ENCODE assay signal across 24 mouse cellular contexts in genomic region chr7:136920976-136921755, GRCm38 (mm10). TPM values are rescaled to one million over a fixed set of nuclear protein-coding genes. Genes with fewer than 3 reads are reported as not detected.
DNase-seq lines count a peak whose midpoint lies in the region; ATAC-seq and TF ChIP-seq lines count a peak whose summit lies in the region.
"Had no signal": no experiment of that assay in that cellular context is flagged by ENCODE, and none has a peak within 500 bp of the region (broad histone marks: within the 10 kb centered on the region; RNA-seq: fewer than 3 reads in every experiment).

No protein-coding gene starts in this region.

- H3K9ac ChIP-seq in embryonic facial prominence, embryonic 14.5 days (ENCODE audit: low read depth, low read length): no peak overlapping the region
- no peak overlapping the region for H3K9ac ChIP-seq in limb, embryonic 14.5 days (ENCODE audit: low read depth, low read length, severe bottlenecking)
- H3K9ac ChIP-seq: embryonic facial prominence, embryonic 12.5 days; forebrain, postnatal 0 days; hindbrain, embryonic 13.5 days had no signal

- DNase-seq in embryonic facial prominence, embryonic 14.5 days (ENCODE audit: low spot score): no peak
- no peak for DNase-seq in embryonic facial prominence, embryonic 10.5 days (ENCODE audit: low spot score)
- peak; percentile 64 for DNase-seq in heart, embryonic 10.5 days (ENCODE audit: low spot score)
- DNase-seq in heart, postnatal 14 days: no peak
- DNase-seq in limb, embryonic 14.5 days (ENCODE audit: low spot score): no peak
- DNase-seq in limb, embryonic 10.5 days (ENCODE audit: low spot score): no peak
- DNase-seq in Muller cell, postnatal 12 days (ENCODE audit: inconsistent ontology term): peak; percentile 34
- DNase-seq in neural tube, embryonic 10.5 days (ENCODE audit: extremely low spot score, low spot score): no peak
- DNase-seq: adrenal gland, postnatal 10 days; adrenal gland, postnatal 36 days; cerebellum, adult 18-20 months; cerebellum, adult 9-10 months; cerebellum, postnatal 14 days; forebrain, postnatal 0 days; gastrocnemius, adult 2 months; gastrocnemius, postnatal 14 days; heart, postnatal 36 days had no signal

- 0 out of 2 replicates have a peak overlapping the region, but pooled peaks have one; percentile 22 for H3K27ac ChIP-seq in embryonic facial prominence, embryonic 14.5 days (replicated peaks; ENCODE audit: low read depth, low read length)
- no peak overlapping the region; the same call in 1 of the 2 replicates for H3K27ac ChIP-seq in embryonic facial prominence, embryonic 10.5 days (replicated peaks)
- no peak overlapping the region for H3K27ac ChIP-seq in heart, embryonic 10.5 days
- H3K27ac ChIP-seq in limb, embryonic 14.5 days (replicated peaks; ENCODE audit: low read depth, low read length): peak overlapping the region; percentile 27; the same call in 1 of the 2 replicates
- H3K27ac ChIP-seq in limb, embryonic 10.5 days: no peak overlapping the region
- H3K27ac ChIP-seq: embryonic facial prominence, embryonic 12.5 days; gastrocnemius, adult 2 months; hindbrain, embryonic 10.5 days; hindbrain, embryonic 13.5 days had no signal

- no peak for ATAC-seq in embryonic facial prominence, embryonic 14.5 days (ENCODE audit: low read depth)
- ATAC-seq in limb, embryonic 14.5 days (ENCODE audit: low FRiP score, low read depth): no peak
- ATAC-seq: forebrain, embryonic 14.5 days; hindbrain, embryonic 16.5 days; Patski had no signal

- peaks cover 18% of the 10 kb centered on the region for H3K4me1 ChIP-seq in embryonic facial prominence, embryonic 14.5 days (ENCODE audit: control insufficient read depth, insufficient read depth, low read length)
- H3K4me1 ChIP-seq in embryonic facial prominence, embryonic 10.5 days: peaks cover 23% of the 10 kb centered on the region
- H3K4me1 ChIP-seq in heart, embryonic 10.5 days: peaks cover 17% of the 10 kb centered on the region
- peaks cover 16% of the 10 kb centered on the region for H3K4me1 ChIP-seq in limb, embryonic 14.5 days (ENCODE audit: control insufficient read depth, insufficient read depth, low read length)
- H3K4me1 ChIP-seq in limb, embryonic 10.5 days: peaks cover 22% of the 10 kb centered on the region

- no peak for TF ChIP-seq POLR2A in limb, embryonic 14.5 days (IDR thresholded peaks at IDR 0.05; ENCODE audit: borderline replicate concordance, extremely low read depth, insufficient read depth, insufficient read length)

- no peaks in the 10 kb centered on the region for H3K27me3 ChIP-seq in embryonic facial prominence, embryonic 14.5 days (replicated peaks; ENCODE audit: control insufficient read depth, insufficient read depth, low read length)
- H3K27me3 ChIP-seq in embryonic facial prominence, embryonic 10.5 days (replicated peaks; ENCODE audit: low read depth, poor library complexity, severe bottlenecking): no peaks in the 10 kb centered on the region
- 0 out of 2 replicates have a peak, but pooled peaks cover 17% of the 10 kb centered on the region for H3K27me3 ChIP-seq in heart, embryonic 10.5 days (ENCODE audit: insufficient read depth, poor library complexity, severe bottlenecking)
- no peaks in the 10 kb centered on the region for H3K27me3 ChIP-seq in limb, embryonic 14.5 days (ENCODE audit: control insufficient read depth, insufficient read depth, low read length)
- H3K27me3 ChIP-seq in limb, embryonic 10.5 days (ENCODE audit: low read depth, poor library complexity, severe bottlenecking): peaks cover 28% of the 10 kb centered on the region; the same call in 1 of the 2 replicates
- H3K27me3 ChIP-seq: embryonic facial prominence, embryonic 12.5 days; hindbrain, embryonic 13.5 days; Patski had no signal

- no peak overlapping the region for H3K4me3 ChIP-seq in embryonic facial prominence, embryonic 14.5 days (ENCODE audit: low read depth, low read length)
- H3K4me3 ChIP-seq in embryonic facial prominence, embryonic 10.5 days: no peak overlapping the region
- H3K4me3 ChIP-seq in heart, embryonic 10.5 days: no peak overlapping the region
- no peak overlapping the region for H3K4me3 ChIP-seq in limb, embryonic 14.5 days (replicated peaks; ENCODE audit: low read length)
- no peak overlapping the region for H3K4me3 ChIP-seq in limb, embryonic 10.5 days
- H3K4me3 ChIP-seq: embryonic facial prominence, embryonic 12.5 days; erythroblast, embryonic 14.5 days; gastrocnemius, adult 2 months; hindbrain, embryonic 10.5 days; hindbrain, embryonic 13.5 days had no signal

- WGBS in embryonic facial prominence, embryonic 14.5 days: 80% methylated on average over 12 of the region's 12 CpGs
- 89% methylated on average over 12 of the region's 12 CpGs for WGBS in embryonic facial prominence, embryonic 10.5 days
- WGBS in heart, embryonic 10.5 days: 89% methylated on average over 12 of the region's 12 CpGs
- WGBS in limb, embryonic 14.5 days: 82% methylated on average over 12 of the region's 12 CpGs
- WGBS in limb, embryonic 10.5 days: 92% methylated on average over 12 of the region's 12 CpGs

- H3K36me3 ChIP-seq in embryonic facial prominence, embryonic 14.5 days (ENCODE audit: control insufficient read depth, insufficient read depth, low read length): no peaks in the 10 kb centered on the region
- no peaks in the 10 kb centered on the region for H3K36me3 ChIP-seq in embryonic facial prominence, embryonic 10.5 days (replicated peaks)
- H3K36me3 ChIP-seq in heart, embryonic 10.5 days: no peaks in the 10 kb centered on the region
- no peaks in the 10 kb centered on the region for H3K36me3 ChIP-seq in limb, embryonic 14.5 days (ENCODE audit: control insufficient read depth, insufficient read depth, low read length)
- H3K36me3 ChIP-seq in limb, embryonic 10.5 days: no peaks in the 10 kb centered on the region
- H3K36me3 ChIP-seq: embryonic facial prominence, embryonic 12.5 days; hindbrain, embryonic 10.5 days; hindbrain, embryonic 13.5 days had no signal

- H3K4me2 ChIP-seq in embryonic facial prominence, embryonic 14.5 days (ENCODE audit: low read depth, low read length): no peak overlapping the region
- no peak overlapping the region for H3K4me2 ChIP-seq in limb, embryonic 14.5 days (replicated peaks; ENCODE audit: low read depth, low read length, severe bottlenecking)
- H3K4me2 ChIP-seq: embryonic facial prominence, embryonic 12.5 days; hindbrain, embryonic 13.5 days had no signal

- no peaks in the 10 kb centered on the region for H3K9me3 ChIP-seq in embryonic facial prominence, embryonic 14.5 days (ENCODE audit: control insufficient read depth, low read length)
- no peaks in the 10 kb centered on the region for H3K9me3 ChIP-seq in embryonic facial prominence, embryonic 10.5 days
- no peaks in the 10 kb centered on the region for H3K9me3 ChIP-seq in heart, embryonic 10.5 days
- H3K9me3 ChIP-seq in limb, embryonic 14.5 days (ENCODE audit: control insufficient read depth, low read length): no peaks in the 10 kb centered on the region
- H3K9me3 ChIP-seq in limb, embryonic 10.5 days (replicated peaks): no peaks in the 10 kb centered on the region
- H3K9me3 ChIP-seq: embryonic facial prominence, embryonic 12.5 days; hindbrain, embryonic 10.5 days; hindbrain, embryonic 13.5 days had no signal

- intact Hi-C loops in heart, postnatal 14 days (cut with DNase I): no loop called here

RNA-seq across cellular contexts. Expression of gene Mgmt, which starts 26.8 kb away (rescaled TPM):
- polyA plus RNA-seq in embryonic facial prominence, embryonic 14.5 days (2014; fragmentation: Nextera tagmentation; extraction: Ambion mirVana): 6.5 and 6.7 TPM in 2 replicates
- 5.4 and 5.8 TPM in 2 replicates for polyA plus RNA-seq in embryonic facial prominence, embryonic 10.5 days (2016; fragmentation: Nextera tagmentation; extraction: Ambion mirVana)
- 5.7 and 6.1 TPM in 2 replicates for polyA plus RNA-seq in heart, embryonic 10.5 days (2016; fragmentation: Nextera tagmentation; extraction: Ambion mirVana)
- total RNA-seq in heart, postnatal 14 days (2021): 1 to 10 TPM; 3.4 to 3.6 TPM
- polyA plus RNA-seq in limb, embryonic 14.5 days (2012; rRNA removed): 3.3 and 3.5 TPM in 2 replicates
- 6.6 and 8.2 TPM in 2 replicates for polyA plus RNA-seq in limb, embryonic 14.5 days (2014; fragmentation: Nextera tagmentation; extraction: Ambion mirVana)
- 4.2 and 4.5 TPM in 2 replicates for polyA plus RNA-seq in limb, embryonic 10.5 days (2016; fragmentation: Nextera tagmentation; extraction: Ambion mirVana)
- polyA plus RNA-seq: Patski had no signal

Comparison
In these comparisons a context has a peak if more than half of its experiments do, and no peak if none do; other contexts are left out.
1. DNase-seq: peak in heart, embryonic 10.5 days (single experiment) and Muller cell, postnatal 12 days (single experiment); none in embryonic facial prominence, embryonic 14.5 days (single experiment), embryonic facial prominence, embryonic 10.5 days (single experiment), heart, postnatal 14 days (0 of 2), limb, embryonic 14.5 days (single experiment), limb, embryonic 10.5 days (single experiment) and neural tube, embryonic 10.5 days (single experiment).
2. H3K27ac ChIP-seq: peak in embryonic facial prominence, embryonic 14.5 days (single experiment) and limb, embryonic 14.5 days (single experiment); none in embryonic facial prominence, embryonic 10.5 days (single experiment), heart, embryonic 10.5 days (single experiment) and limb, embryonic 10.5 days (single experiment).